Mouse (Mus musculus) liver, postnatal 0 days (tissue): Measurements from ENCODE around the gene Tiam1.

Experiments used
- CTCF ChIP-seq: sonication (generic); IDR thresholded peaks from 2 replicates; pipeline ENCODE4 v1.5.1; 2016; ENCODE audit warnings: antibody characterized with exemption, low read depth
- EP300 ChIP-seq: IDR thresholded peaks from 2 replicates; pipeline ENCODE4 v1.6.1; 2016; ENCODE audit warnings: antibody characterized with exemption, low read depth, mild to moderate bottlenecking

GRCm38 (mm10) chr16:89944604-89945283 lies 198.8 kb downstream of the Tiam1 start:
- TF ChIP-seq CTCF (no peak), EP300 (no peak)
